Mouse (Mus musculus): ENCODE measurements around the gene Pgk1. TPM values are rescaled to one million over a fixed set of nuclear protein-coding genes. Genes with fewer than 3 reads are reported as not detected.

The Pgk1 gene
- polyA plus RNA-seq, 1 experiment: 1,097 TPM

DNA sequence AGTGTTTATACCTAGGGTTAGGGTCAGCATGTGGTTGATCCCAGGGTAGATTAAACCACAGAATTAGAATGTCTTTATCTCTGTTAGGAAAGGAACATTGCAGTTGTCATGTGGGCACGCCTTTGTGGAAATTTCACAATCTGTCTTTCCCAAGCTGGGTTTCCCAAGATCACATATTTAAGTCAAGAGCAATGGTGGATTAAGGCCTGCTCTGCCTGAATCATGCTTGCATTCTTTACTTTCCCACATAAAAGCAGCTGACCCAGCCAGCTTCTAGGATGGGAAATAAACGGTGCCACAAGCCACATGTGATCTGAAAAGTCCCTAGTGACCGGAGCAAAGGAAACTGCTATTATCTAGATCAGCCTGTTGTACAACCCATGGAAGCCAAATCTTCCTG, 37.4 kb upstream of the Pgk1 start:
- H3K36me3 ChIP-seq (ENCODE audit: control insufficient read depth, insufficient read depth): no peaks in the 10 kb centered on the region
- no peak overlapping the region for H3ac ChIP-seq (ENCODE audit: control insufficient read depth, insufficient read length)
- H3K4me2 ChIP-seq (ENCODE audit: low read depth): peak overlapping the region; percentile 50
- no peaks in the 10 kb centered on the region for H3K79me2 ChIP-seq (ENCODE audit: control insufficient read depth, insufficient read depth)
- TF ChIP-seq MYOG (IDR thresholded peaks at IDR 0.05; ENCODE audit: control insufficient read depth in 1 of 3, insufficient read depth in 1 of 3, insufficient read length in 2 of 3, low read depth in 2 of 3): no peak
- TF ChIP-seq E2F4 (IDR thresholded peaks at IDR 0.05; ENCODE audit: insufficient read depth): no peak
- peak; percentile 83 for TF ChIP-seq CEBPB (IDR thresholded peaks at IDR 0.05; ENCODE audit: insufficient read depth, poor library complexity, severe bottlenecking)
- TF ChIP-seq MYOD1 (IDR thresholded peaks at IDR 0.05; ENCODE audit: control insufficient read depth in 1 of 3, insufficient read length in 2 of 3, low read depth in 2 of 3): no peak
- no peaks in the 10 kb centered on the region for H3K27me3 ChIP-seq (ENCODE audit: control insufficient read depth, insufficient read depth, insufficient read length)
- no peak overlapping the region for H3K4me3 ChIP-seq

DNA sequence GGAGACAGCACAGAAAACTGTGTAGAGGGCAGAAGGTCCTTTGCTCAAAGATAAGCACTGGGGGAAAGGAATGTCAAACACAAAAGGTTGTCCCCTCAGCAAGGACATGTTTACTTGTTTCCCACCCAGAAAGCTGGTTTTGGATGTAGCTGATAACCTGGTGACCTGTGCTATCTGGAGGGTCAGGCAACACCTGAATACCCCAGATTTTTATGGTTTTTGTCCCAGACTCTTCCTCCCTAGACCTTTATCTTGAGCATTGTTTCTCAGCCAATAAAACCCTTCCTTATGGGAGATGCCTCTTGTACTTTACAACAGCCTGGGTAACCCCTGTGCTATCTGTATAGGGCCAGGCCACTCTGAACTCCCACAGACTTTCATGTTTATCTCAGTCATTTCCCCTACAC, 32.7 kb upstream of the Pgk1 start:
- TF ChIP-seq SRF (IDR thresholded peaks at IDR 0.05; ENCODE audit: control insufficient read depth, insufficient read length, low read depth) (no peak), POLR2A (IDR thresholded peaks at IDR 0.05; ENCODE audit: insufficient read length, low read depth) (no peak), E2F4 (IDR thresholded peaks at IDR 0.05; ENCODE audit: insufficient read depth) (no peak)
- H3ac ChIP-seq (ENCODE audit: control insufficient read depth, insufficient read length): no peak overlapping the region
- H3K36me3 ChIP-seq (ENCODE audit: control insufficient read depth, insufficient read depth): no peaks in the 10 kb centered on the region
- no peaks in the 10 kb centered on the region for H3K27me3 ChIP-seq (ENCODE audit: control insufficient read depth, insufficient read depth, insufficient read length)
- H3K4me3 ChIP-seq: no peak overlapping the region
- no peak overlapping the region for H3K4me2 ChIP-seq (ENCODE audit: low read depth)
- no peaks in the 10 kb centered on the region for H3K79me2 ChIP-seq (ENCODE audit: control insufficient read depth, insufficient read depth)

DNA sequence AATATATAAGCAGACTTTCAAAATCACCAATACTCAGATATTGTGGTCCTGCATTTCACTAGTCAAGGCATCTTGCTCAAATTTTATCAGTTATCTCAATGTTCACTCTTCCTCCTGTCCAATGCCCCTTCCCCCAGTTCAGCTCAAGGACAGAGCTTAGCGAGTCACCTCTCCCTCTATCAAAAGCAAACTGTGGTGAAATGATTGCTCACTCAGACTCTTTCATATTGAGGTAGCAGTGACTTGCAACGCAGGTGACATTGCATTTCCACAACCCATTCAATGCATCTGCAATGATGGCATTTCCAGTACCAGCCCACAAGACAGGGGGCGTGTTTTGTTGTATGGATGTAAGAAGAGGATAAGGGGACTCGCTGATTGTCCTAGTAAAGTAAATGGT, 31.0 kb upstream of the Pgk1 start:
- no peaks in the 10 kb centered on the region for H3K27me3 ChIP-seq (ENCODE audit: control insufficient read depth, insufficient read depth, insufficient read length)
- H3K79me2 ChIP-seq (ENCODE audit: control insufficient read depth, insufficient read depth): no peaks in the 10 kb centered on the region
- H3K4me2 ChIP-seq (ENCODE audit: low read depth): no peak overlapping the region
- H3K4me3 ChIP-seq: no peak overlapping the region
- H3K36me3 ChIP-seq (ENCODE audit: control insufficient read depth, insufficient read depth): no peaks in the 10 kb centered on the region
- H3ac ChIP-seq (ENCODE audit: control insufficient read depth, insufficient read length): no peak overlapping the region
- no peak for TF ChIP-seq TCF3 (IDR thresholded peaks at IDR 0.05; ENCODE audit: insufficient read length, low read depth)
- TF ChIP-seq POLR2AphosphoS2 (IDR thresholded peaks at IDR 0.05; ENCODE audit: insufficient read length, low read depth): no peak

DNA sequence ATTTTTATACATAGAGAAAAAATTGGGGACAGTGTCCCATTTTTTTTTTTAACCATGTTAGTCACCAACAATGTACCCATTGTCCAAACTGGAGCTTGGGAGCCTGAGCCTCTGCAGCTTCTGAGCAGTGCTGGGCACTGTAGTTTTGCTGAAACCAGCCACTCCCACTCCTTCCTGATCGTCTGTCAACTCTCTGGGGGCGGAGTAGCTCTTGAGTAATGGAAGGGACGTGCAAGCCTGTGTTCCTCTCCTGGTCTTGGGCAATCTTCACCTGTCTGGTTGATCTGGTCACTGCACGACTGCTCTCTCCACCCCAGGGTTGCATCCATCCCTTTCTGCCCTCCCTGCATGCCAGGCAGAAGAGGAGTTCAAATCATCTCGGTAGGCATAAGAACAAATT, 22.9 kb upstream of the Pgk1 start:
- no peak for TF ChIP-seq SRF (IDR thresholded peaks at IDR 0.05; ENCODE audit: control insufficient read depth, insufficient read length, low read depth)
- no peak for TF ChIP-seq MYOD1 (IDR thresholded peaks at IDR 0.05; ENCODE audit: control insufficient read depth in 1 of 3, insufficient read length in 2 of 3, low read depth in 2 of 3)
- no peak for TF ChIP-seq TCF3 (IDR thresholded peaks at IDR 0.05; ENCODE audit: insufficient read length, low read depth)
- TF ChIP-seq POLR2AphosphoS2 (IDR thresholded peaks at IDR 0.05; ENCODE audit: insufficient read length, low read depth): no peak
- no peak for TF ChIP-seq USF1 (IDR thresholded peaks at IDR 0.05; ENCODE audit: low read depth)
- TF ChIP-seq MAX (IDR thresholded peaks at IDR 0.05; ENCODE audit: low read depth): no peak
- Histone ChIP-seq H3ac (ENCODE audit: control insufficient read depth, insufficient read length) (no peak overlapping the region), H3K36me3 (ENCODE audit: control insufficient read depth, insufficient read depth) (no peaks in the 10 kb centered on the region), H3K79me2 (ENCODE audit: control insufficient read depth, insufficient read depth) (no peaks in the 10 kb centered on the region), H3K4me3 (no peak overlapping the region), H3K4me2 (ENCODE audit: low read depth) (no peak overlapping the region), H3K27me3 (ENCODE audit: control insufficient read depth, insufficient read depth, insufficient read length) (no peaks in the 10 kb centered on the region)

DNA sequence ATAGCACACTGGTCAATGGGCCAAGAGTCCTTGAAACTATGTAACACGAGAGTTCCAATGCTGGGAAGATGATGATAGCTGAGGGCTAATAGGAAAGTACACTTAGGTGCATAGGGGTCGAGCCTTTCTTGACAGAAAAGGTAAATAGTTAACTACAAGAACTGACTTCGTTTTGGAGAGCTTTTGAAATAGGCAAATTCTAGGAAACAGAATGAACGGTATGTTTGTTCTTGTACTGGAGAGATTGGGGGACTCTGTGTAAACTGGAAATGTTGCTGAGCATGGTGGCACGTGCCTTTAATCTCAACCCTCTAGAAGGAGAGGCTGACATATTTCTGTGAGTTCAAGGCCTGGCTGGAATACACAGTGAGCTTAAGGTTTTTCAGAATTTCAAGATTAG, 22.3 kb upstream of the Pgk1 start:
- Histone ChIP-seq H3K36me3 (ENCODE audit: control insufficient read depth, insufficient read depth) (no peaks in the 10 kb centered on the region), H3K27me3 (ENCODE audit: control insufficient read depth, insufficient read depth, insufficient read length) (no peaks in the 10 kb centered on the region), H3K4me3 (no peak overlapping the region), H3K4me2 (ENCODE audit: low read depth) (no peak overlapping the region), H3K79me2 (ENCODE audit: control insufficient read depth, insufficient read depth) (no peaks in the 10 kb centered on the region), H3ac (ENCODE audit: control insufficient read depth, insufficient read length) (no peak overlapping the region)
- no peak for TF ChIP-seq REST (IDR thresholded peaks at IDR 0.05; ENCODE audit: insufficient read depth, insufficient read length)
- no peak for TF ChIP-seq MAX (IDR thresholded peaks at IDR 0.05; ENCODE audit: low read depth)
- TF ChIP-seq TCF3 (IDR thresholded peaks at IDR 0.05; ENCODE audit: insufficient read length, low read depth): no peak
- TF ChIP-seq USF1 (IDR thresholded peaks at IDR 0.05; ENCODE audit: low read depth): no peak
- TF ChIP-seq SRF (IDR thresholded peaks at IDR 0.05; ENCODE audit: control insufficient read depth, insufficient read length, low read depth): no peak
- no peak for TF ChIP-seq MYOD1 (IDR thresholded peaks at IDR 0.05; ENCODE audit: control insufficient read depth in 1 of 3, insufficient read length in 2 of 3, low read depth in 2 of 3)
- TF ChIP-seq POLR2AphosphoS2 (IDR thresholded peaks at IDR 0.05; ENCODE audit: insufficient read length, low read depth): no peak
- TF ChIP-seq POLR2A (IDR thresholded peaks at IDR 0.05; ENCODE audit: insufficient read length, low read depth): no peak
- no peak for TF ChIP-seq E2F4 (IDR thresholded peaks at IDR 0.05; ENCODE audit: insufficient read depth)
- TF ChIP-seq TCF12 (IDR thresholded peaks at IDR 0.05; ENCODE audit: insufficient read depth, poor library complexity, severe bottlenecking): no peak
- no peak for TF ChIP-seq MYOG (IDR thresholded peaks at IDR 0.05; ENCODE audit: control insufficient read depth in 1 of 3, insufficient read depth in 1 of 3, insufficient read length in 2 of 3, low read depth in 2 of 3)
- TF ChIP-seq CEBPB (IDR thresholded peaks at IDR 0.05; ENCODE audit: insufficient read depth, poor library complexity, severe bottlenecking): no peak

DNA sequence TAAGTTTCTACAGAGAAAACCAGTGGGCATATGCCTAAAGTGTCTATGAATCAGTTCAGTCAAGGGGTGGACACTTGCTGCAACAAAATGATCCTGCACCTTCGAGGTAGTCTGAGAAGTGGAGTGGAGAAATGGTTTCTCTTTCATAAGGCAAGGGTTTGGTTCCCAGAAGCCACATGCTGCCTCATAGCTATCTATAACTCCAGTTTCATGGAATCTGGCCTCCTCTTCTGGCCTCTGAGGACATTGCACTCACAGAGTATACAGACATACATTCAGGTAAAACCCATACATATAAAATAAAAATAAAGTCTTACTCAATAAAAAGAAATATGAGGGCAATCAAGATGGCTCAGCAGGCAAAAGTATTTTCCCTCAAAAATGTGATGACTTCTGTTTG, 21.8 kb upstream of the Pgk1 start:
- TF ChIP-seq TCF12 (IDR thresholded peaks at IDR 0.05; ENCODE audit: insufficient read depth, poor library complexity, severe bottlenecking) (no peak), MYOG (IDR thresholded peaks at IDR 0.05; ENCODE audit: control insufficient read depth in 1 of 3, insufficient read depth in 1 of 3, insufficient read length in 2 of 3, low read depth in 2 of 3) (no peak), MAX (IDR thresholded peaks at IDR 0.05; ENCODE audit: low read depth) (no peak), POLR2AphosphoS2 (IDR thresholded peaks at IDR 0.05; ENCODE audit: insufficient read length, low read depth) (no peak), CEBPB (IDR thresholded peaks at IDR 0.05; ENCODE audit: insufficient read depth, poor library complexity, severe bottlenecking) (no peak), MYOD1 (IDR thresholded peaks at IDR 0.05; ENCODE audit: control insufficient read depth in 1 of 3, insufficient read length in 2 of 3, low read depth in 2 of 3) (no peak), E2F4 (IDR thresholded peaks at IDR 0.05; ENCODE audit: insufficient read depth) (no peak)

More for the DNA sequence above, 21.8 kb upstream of the Pgk1 start:
- H3ac ChIP-seq (ENCODE audit: control insufficient read depth, insufficient read length): no peak overlapping the region
- H3K4me3 ChIP-seq: no peak overlapping the region
- no peaks in the 10 kb centered on the region for H3K36me3 ChIP-seq (ENCODE audit: control insufficient read depth, insufficient read depth)
- H3K4me2 ChIP-seq (ENCODE audit: low read depth): peak overlapping the region; percentile 42
- H3K79me2 ChIP-seq (ENCODE audit: control insufficient read depth, insufficient read depth): no peaks in the 10 kb centered on the region
- no peaks in the 10 kb centered on the region for H3K27me3 ChIP-seq (ENCODE audit: control insufficient read depth, insufficient read depth, insufficient read length)

Measured in myocyte (in vitro differentiated cells).